Mouse (Mus musculus) splenic B cell, adult 2 months (primary cell): ENCODE results near the gene Dnah10.

Source experiments
- DNase-seq: peaks from one replicate; pipeline ENCODE4 v3.0.0-alpha.2; 2011; ENCODE audit warnings: low read depth, low spot score
- H3K27me3 ChIP-seq: 2 replicates; pipeline ENCODE4 v1.6.1; 2012; ENCODE audit warnings: mild to moderate bottlenecking, low read length, moderate library complexity, mixed read lengths; ENCODE audit not compliant: control insufficient read depth, poor library complexity, insufficient read depth, severe bottlenecking
- H3K36me3 ChIP-seq: 2 replicates; pipeline ENCODE4 v1.6.1; 2012; ENCODE audit warnings: mild to moderate bottlenecking, low read length, moderate library complexity, mixed read lengths; ENCODE audit not compliant: control insufficient read depth, poor library complexity, insufficient read depth, severe bottlenecking

The Dnah10 gene

GRCm38 (mm10) chr5:124836621-124837020 is 111.7 kb downstream of the Dnah10 start:
- Histone ChIP-seq H3K36me3 (no peaks in the 10 kb centered on the region), H3K27me3 (no peaks in the 10 kb centered on the region)
- no peak for DNase-seq

DNA sequence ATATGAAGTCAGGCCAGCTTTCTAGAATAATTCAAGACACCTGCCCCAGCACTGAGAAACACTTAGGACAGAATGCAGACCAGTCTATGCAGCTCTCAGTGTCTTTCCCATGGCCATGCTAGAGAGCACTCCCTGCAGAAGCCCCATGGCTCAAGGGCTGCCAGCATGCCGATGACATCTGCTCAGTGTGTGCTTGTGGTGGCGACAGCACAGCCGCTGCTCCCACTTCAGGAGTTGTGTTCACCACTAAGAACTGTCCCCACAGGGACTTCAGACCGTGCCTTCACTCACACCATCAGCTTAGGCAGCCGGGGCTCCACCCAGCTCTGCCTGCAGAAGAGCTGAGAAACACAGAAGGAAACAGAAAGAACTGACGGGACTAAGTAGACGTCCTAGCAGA is 115.3 kb downstream of the Dnah10 start:
- Histone ChIP-seq H3K36me3 (no peaks in the 10 kb centered on the region), H3K27me3 (no peaks in the 10 kb centered on the region)
- DNase-seq, result no peak

DNA sequence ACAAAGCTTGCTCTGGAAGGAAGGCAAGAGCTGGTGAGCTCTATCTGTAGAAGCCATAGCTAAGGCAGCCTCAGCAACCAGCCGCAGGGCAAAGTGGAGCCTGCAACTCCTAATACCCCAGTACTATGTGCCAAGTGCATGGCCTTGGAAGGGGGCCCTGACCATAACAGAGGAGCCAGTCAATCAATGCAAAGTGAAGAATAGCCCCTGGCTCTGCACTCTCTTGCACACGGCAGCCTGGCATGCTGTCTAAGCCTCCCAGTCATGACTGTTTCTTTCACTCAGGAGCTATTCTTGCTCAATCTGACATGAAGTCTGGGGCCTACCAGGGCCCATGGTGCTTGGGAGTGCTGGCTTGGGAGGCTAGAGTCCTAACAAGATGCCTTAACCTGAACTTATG is 115.8 kb downstream of the Dnah10 start:
- H3K27me3 ChIP-seq, result no peaks in the 10 kb centered on the region
- no peak for DNase-seq
- H3K36me3 ChIP-seq, result no peaks in the 10 kb centered on the region

DNA sequence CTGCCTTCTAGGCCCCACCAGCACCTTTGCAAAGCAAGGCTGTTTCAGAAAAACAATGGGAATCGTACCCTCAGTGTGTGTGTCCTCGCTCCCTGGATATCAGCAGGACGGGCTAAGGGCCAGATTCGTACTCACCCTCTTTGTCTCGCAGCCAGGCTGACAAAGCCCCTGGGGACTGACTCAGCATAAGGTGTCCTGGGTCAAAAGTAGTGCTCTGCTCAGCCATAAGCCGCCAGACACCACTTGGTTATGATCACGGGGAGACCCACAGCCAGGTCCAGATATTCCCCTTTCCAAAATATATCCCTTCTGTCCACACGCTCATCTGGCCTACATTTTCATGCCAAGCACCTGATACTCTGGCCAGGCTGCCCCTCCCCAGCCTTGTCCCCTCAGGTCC is 118.5 kb downstream of the Dnah10 start:
- Histone ChIP-seq H3K27me3 (no peaks in the 10 kb centered on the region; the same call in 1 of the 2 replicates), H3K36me3 (no peaks in the 10 kb centered on the region)
- no peak for DNase-seq

- no peak for DNase-seq
- Histone ChIP-seq H3K27me3 (no peaks in the 10 kb centered on the region; the same call in 1 of the 2 replicates), H3K36me3 (no peaks in the 10 kb centered on the region)
Measured at GRCm38 (mm10) chr5:124844929-124845328, 120.0 kb downstream of the Dnah10 start.

- no peaks in the 10 kb centered on the region for H3K36me3 ChIP-seq
- no peaks in the 10 kb centered on the region; the same call in 1 of the 2 replicates for H3K27me3 ChIP-seq
- DNase-seq, result no peak
Measured at GRCm38 (mm10) chr5:124847014-124847413, 122.1 kb downstream of the Dnah10 start.

DNA sequence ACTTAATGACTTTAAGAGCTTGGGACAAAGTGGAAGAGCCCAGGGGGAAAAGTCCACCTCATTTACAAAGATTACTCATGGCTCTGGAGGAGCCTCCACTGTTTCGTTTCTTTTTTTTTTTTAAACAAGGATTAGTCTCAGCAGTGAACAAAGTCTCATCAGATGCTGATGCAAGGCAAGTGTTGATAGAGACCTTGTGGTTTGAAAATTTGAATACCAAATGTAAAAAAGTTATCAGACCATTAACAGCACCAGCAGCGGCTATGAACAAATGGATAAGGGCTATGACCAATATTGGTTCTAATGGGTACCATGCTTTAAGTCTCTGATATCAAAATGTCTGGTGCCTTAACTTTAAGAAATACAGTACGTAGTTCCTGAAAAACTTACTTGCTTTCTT is 124.1 kb downstream of the Dnah10 start:
- no peak for DNase-seq
- no peaks in the 10 kb centered on the region for H3K36me3 ChIP-seq
- no peaks in the 10 kb centered on the region; the same call in 1 of the 2 replicates for H3K27me3 ChIP-seq

DNA sequence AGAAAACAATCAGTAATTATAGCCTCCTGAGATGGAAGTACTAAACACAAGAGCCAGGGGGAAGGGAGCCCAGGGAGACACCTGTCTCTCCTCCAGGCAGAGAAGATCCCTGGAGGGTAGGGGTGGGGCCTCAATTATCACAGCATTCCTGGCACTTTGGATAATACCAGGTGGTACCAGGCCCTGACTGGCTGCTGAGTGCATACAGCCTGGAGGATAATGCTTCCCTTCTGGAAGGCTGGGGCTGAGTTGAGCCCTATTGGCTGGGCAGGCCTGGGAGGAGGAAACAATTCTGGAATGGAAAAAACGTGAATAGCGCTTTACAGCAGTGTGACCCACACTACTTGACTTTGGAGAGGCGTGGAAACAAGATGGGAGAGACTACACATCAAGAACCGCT is 126.7 kb downstream of the Dnah10 start:
- H3K36me3 ChIP-seq, result no peaks in the 10 kb centered on the region
- no peak for DNase-seq
- H3K27me3 ChIP-seq, result no peaks in the 10 kb centered on the region; the same call in 1 of the 2 replicates

DNA sequence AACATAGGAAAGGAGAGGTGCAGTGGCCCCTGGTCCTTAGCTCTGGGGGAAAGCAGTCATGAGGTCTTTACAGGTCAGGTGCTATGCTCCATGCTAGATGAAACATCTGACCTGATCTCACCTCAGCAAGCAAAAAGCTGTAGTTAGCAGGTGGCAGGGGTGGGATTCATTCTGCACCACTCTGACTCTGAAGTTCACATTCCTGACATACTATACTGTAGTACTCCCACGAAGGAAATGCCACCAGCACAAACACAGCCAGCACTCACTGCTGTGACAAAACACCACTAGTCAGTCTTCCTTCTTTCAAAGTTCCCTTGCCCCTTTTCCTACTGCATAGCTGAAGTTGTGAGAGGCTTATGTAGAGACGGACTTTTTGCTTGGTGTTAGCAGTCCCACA is 127.4 kb downstream of the Dnah10 start:
- no peaks in the 10 kb centered on the region; the same call in 1 of the 2 replicates for H3K27me3 ChIP-seq
- H3K36me3 ChIP-seq, result no peaks in the 10 kb centered on the region
- DNase-seq, result no peak

- DNase-seq, result no peak
- H3K36me3 ChIP-seq, result no peaks in the 10 kb centered on the region
- no peaks in the 10 kb centered on the region for H3K27me3 ChIP-seq
Measured at GRCm38 (mm10) chr5:124853079-124853478, 128.2 kb downstream of the Dnah10 start.

GRCm38 (mm10) chr5:124854202-124854601 is 129.3 kb downstream of the Dnah10 start:
- DNase-seq, result no peak
- no peaks in the 10 kb centered on the region for H3K36me3 ChIP-seq
- no peaks in the 10 kb centered on the region for H3K27me3 ChIP-seq

GRCm38 (mm10) chr5:124860013-124860412 is 135.1 kb downstream of the Dnah10 start:
- peak; percentile 51 for DNase-seq
- Histone ChIP-seq H3K36me3 (no peaks in the 10 kb centered on the region), H3K27me3 (no peaks in the 10 kb centered on the region; the same call in 1 of the 2 replicates)

DNA sequence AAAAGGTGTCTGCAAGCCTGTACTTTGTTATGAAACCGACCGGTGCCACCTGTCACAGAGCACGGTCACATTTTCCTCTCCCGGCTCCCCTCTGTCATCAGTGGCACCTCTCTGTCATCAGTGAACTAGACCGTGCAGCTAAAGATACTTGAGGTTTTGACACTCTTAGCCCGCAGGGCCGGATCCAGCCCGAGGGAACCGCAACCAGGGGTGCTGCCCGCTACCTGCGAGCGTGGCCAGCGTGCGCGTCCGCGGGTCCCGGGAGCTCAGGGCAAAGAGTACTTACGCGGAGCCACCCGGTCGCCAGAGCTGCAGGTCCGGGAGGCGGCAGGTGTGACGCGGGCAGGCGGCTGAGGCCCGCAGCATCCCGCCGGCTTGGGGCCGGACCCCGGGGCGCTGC is 136.6 kb downstream of the Dnah10 start:
- Histone ChIP-seq H3K27me3 (no peaks in the 10 kb centered on the region; the same call in 1 of the 2 replicates), H3K36me3 (no peaks in the 10 kb centered on the region)
- DNase-seq, result peak; percentile 75

GRCm38 (mm10) chr5:124862013-124862866 is 137.4 kb downstream of the Dnah10 start, which contains the start of the genes Ccdc92 and Zfp664:
Gene Ccdc92 (minus strand): TSS chr5:124862424.
Gene Zfp664 (plus strand): TSS chr5:124862691.
- peak; percentile 99 for DNase-seq
- no peaks in the 10 kb centered on the region for H3K36me3 ChIP-seq

GRCm38 (mm10) chr5:124862871-124863741 is 138.2 kb downstream of the Dnah10 start:
- Histone ChIP-seq H3K27me3 (no peaks in the 10 kb centered on the region; the same call in 1 of the 2 replicates), H3K36me3 (no peaks in the 10 kb centered on the region)
- peak; percentile 41 for DNase-seq

More at GRCm38 (mm10) chr5:124862013-124862866, 137.4 kb downstream of the Dnah10 start, which contains the start of the genes Ccdc92 and Zfp664:
- no peaks in the 10 kb centered on the region; the same call in 1 of the 2 replicates for H3K27me3 ChIP-seq
